Mouse (Mus musculus) stomach, postnatal 0 days (tissue): ENCODE measurements around the gene Lifr. TPM values are rescaled to one million over a fixed set of nuclear protein-coding genes. Genes with fewer than 3 reads are reported as not detected.

ENCODE experiments used
- ATAC-seq: fragments of 200-750 bp; cut with Nextera tagmentation; 2 replicates; pipeline ENCODE4 v1.8.0; 2017; ENCODE audit not compliant: low FRiP score, low TSS enrichment
- DNase-seq: peaks from one replicate; pipeline ENCODE4 v3.0.0-alpha.2; 2016; ENCODE audit warnings: low spot score
- H3K27ac ChIP-seq: fragments of 300-500 bp; sonication (generic); replicated peaks from 2 replicates; pipeline ENCODE4 v1.5.1; 2014; ENCODE audit warnings: mild to moderate bottlenecking, control low read depth
- H3K27me3 ChIP-seq: fragments of 300-500 bp; sonication (generic); 2 replicates; pipeline ENCODE4 v1.6.1; 2014; ENCODE audit warnings: low read length; ENCODE audit not compliant: control insufficient read depth, insufficient read depth
- H3K36me3 ChIP-seq: fragments of 300-500 bp; sonication (generic); 2 replicates; pipeline ENCODE4 v1.6.1; 2014; ENCODE audit warnings: low read length, mixed read lengths; ENCODE audit not compliant: control insufficient read depth, insufficient read depth
- H3K4me1 ChIP-seq: fragments of 300-500 bp; sonication (generic); replicated peaks from 2 replicates; pipeline ENCODE4 v1.6.1; 2014; ENCODE audit warnings: antibody characterized with exemption; ENCODE audit not compliant: control insufficient read depth, insufficient read depth
- H3K4me2 ChIP-seq: fragments of 300-500 bp; sonication (generic); replicated peaks from 2 replicates; pipeline ENCODE4 v1.6.1; 2014; ENCODE audit warnings: low read depth, mild to moderate bottlenecking, control low read depth, moderate library complexity
- H3K4me3 ChIP-seq: fragments of 300-500 bp; sonication (generic); 2 replicates; pipeline ENCODE4 v1.5.1; 2014; ENCODE audit warnings: low read depth, low read length, control low read depth
- H3K9ac ChIP-seq: fragments of 300-500 bp; sonication (generic); 2 replicates; pipeline ENCODE4 v1.6.1; 2014; ENCODE audit warnings: mild to moderate bottlenecking, low read length, control low read depth, mixed read lengths
- H3K9me3 ChIP-seq: fragments of 300-500 bp; sonication (generic); 2 replicates; pipeline ENCODE4 v1.6.1; 2016; ENCODE audit warnings: low read length; ENCODE audit not compliant: control insufficient read depth
- CTCF ChIP-seq: IDR thresholded peaks from 2 replicates; pipeline ENCODE4 v1.5.1; 2016; ENCODE audit warnings: antibody characterized with exemption, low read depth, mild to moderate bottlenecking, moderate library complexity
- EP300 ChIP-seq: optimal IDR thresholded peaks from 2 replicates; pipeline ENCODE3; 2016; ENCODE audit warnings: antibody characterized with exemption
- WGBS: fragments of 180-500 bp; shearing (Covaris S2); extraction: QIAGEN DNeasy Blood & Tissue Kit; methylation state at CpG from one replicate; pipeline ENCODE4 v1.1.7; 2014; 5-methylcytosine and 5-hydroxymethylcytosine counted together
- polyA plus RNA-seq: library from polyadenylated mRNA; unstranded; fragments of >200 nt; fragmentation: Nextera tagmentation; extraction: Ambion mirVana; gene quantifications from 2 replicates; pipeline ENCODE4 v1.2.1, GENCODE M21; 2015

The Lifr gene
- polyA plus RNA-seq, 1 experiment from 2014 or later, result 15.6 TPM

- no peak overlapping the region for H3K4me2 ChIP-seq
- H3K9ac ChIP-seq, result no peak overlapping the region
- no peak overlapping the region for H3K27ac ChIP-seq
- H3K4me1 ChIP-seq, result no peaks in the 10 kb centered on the region
- no peak overlapping the region for H3K4me3 ChIP-seq
- DNase-seq (no peak), ATAC-seq (0 out of 2 replicates have a peak, but pooled peaks have one; percentile 42)
- no peaks in the 10 kb centered on the region for H3K9me3 ChIP-seq
- no peaks in the 10 kb centered on the region for H3K27me3 ChIP-seq
- 83% methylated on average over 9 of the region's 9 CpGs for WGBS
- TF ChIP-seq CTCF (no peak), EP300 (no peak)
- H3K36me3 ChIP-seq, result peaks cover 18% of the 10 kb centered on the region
Measured at GRCm38 (mm10) chr15:7159869-7160268, 69.5 kb downstream of the Lifr start.

GRCm38 (mm10) chr15:7160321-7160720 lies 69.9 kb downstream of the Lifr start:
- TF ChIP-seq CTCF (no peak), EP300 (no peak)
- H3K4me1 ChIP-seq, result no peaks in the 10 kb centered on the region
- no peaks in the 10 kb centered on the region for H3K9me3 ChIP-seq
- H3K4me3 ChIP-seq, result no peak overlapping the region
- no peak overlapping the region for H3K27ac ChIP-seq
- H3K9ac ChIP-seq, result no peak overlapping the region
- no peak for DNase-seq
- ATAC-seq, result no peak
- H3K4me2 ChIP-seq, result no peak overlapping the region
- no peaks in the 10 kb centered on the region for H3K27me3 ChIP-seq
- peaks cover 18% of the 10 kb centered on the region for H3K36me3 ChIP-seq
- 86% methylated on average over 8 of the region's 8 CpGs for WGBS

GRCm38 (mm10) chr15:7163851-7164250 lies 73.4 kb downstream of the Lifr start:
- no peak overlapping the region for H3K4me2 ChIP-seq
- H3K4me1 ChIP-seq, result no peaks in the 10 kb centered on the region
- H3K9ac ChIP-seq, result no peak overlapping the region
- H3K9me3 ChIP-seq, result no peaks in the 10 kb centered on the region
- no peak for TF ChIP-seq CTCF
- no peak for TF ChIP-seq EP300
- no peak overlapping the region for H3K27ac ChIP-seq
- DNase-seq, result no peak
- no peak overlapping the region for H3K4me3 ChIP-seq
- peaks cover 15% of the 10 kb centered on the region for H3K36me3 ChIP-seq
- no peaks in the 10 kb centered on the region for H3K27me3 ChIP-seq
- ATAC-seq, result no peak
- 71% methylated on average over 6 of the region's 6 CpGs for WGBS

GRCm38 (mm10) chr15:7166735-7167134 lies 76.3 kb downstream of the Lifr start:
- DNase-seq, result no peak
- H3K27ac ChIP-seq, result no peak overlapping the region
- no peaks in the 10 kb centered on the region for H3K9me3 ChIP-seq
- H3K36me3 ChIP-seq, result peaks cover 12% of the 10 kb centered on the region; the same call in 1 of the 2 replicates
- 84% methylated on average over 9 of the region's 9 CpGs for WGBS
- H3K9ac ChIP-seq, result no peak overlapping the region
- TF ChIP-seq EP300 (no peak), CTCF (no peak)
- H3K27me3 ChIP-seq, result no peaks in the 10 kb centered on the region
- H3K4me1 ChIP-seq, result no peaks in the 10 kb centered on the region
- ATAC-seq, result 0 out of 2 replicates have a peak, but pooled peaks have one; percentile 45
- no peak overlapping the region for H3K4me3 ChIP-seq
- no peak overlapping the region for H3K4me2 ChIP-seq

- H3K9me3 ChIP-seq, result no peaks in the 10 kb centered on the region
- DNase-seq (no peak), ATAC-seq (peak; percentile 31; the same call in 1 of the 2 replicates)
- no peaks in the 10 kb centered on the region for H3K4me1 ChIP-seq
- WGBS, result 75% methylated on average over 10 of the region's 10 CpGs
- H3K27ac ChIP-seq, result no peak overlapping the region
- no peak overlapping the region for H3K4me2 ChIP-seq
- no peak for TF ChIP-seq CTCF
- no peak for TF ChIP-seq EP300
- H3K9ac ChIP-seq, result no peak overlapping the region
- H3K36me3 ChIP-seq, result peaks cover 11% of the 10 kb centered on the region; the same call in 1 of the 2 replicates
- no peaks in the 10 kb centered on the region for H3K27me3 ChIP-seq
- no peak overlapping the region for H3K4me3 ChIP-seq
Measured at GRCm38 (mm10) chr15:7167238-7167905, 77.0 kb downstream of the Lifr start.

GRCm38 (mm10) chr15:7167906-7168532 lies 77.6 kb downstream of the Lifr start:
- Histone ChIP-seq H3K9ac (no peak overlapping the region), H3K4me1 (no peaks in the 10 kb centered on the region), H3K27me3 (no peaks in the 10 kb centered on the region), H3K36me3 (peaks cover 10% of the 10 kb centered on the region; the same call in 1 of the 2 replicates), H3K4me2 (no peak overlapping the region), H3K4me3 (no peak overlapping the region), H3K9me3 (no peaks in the 10 kb centered on the region), H3K27ac (no peak overlapping the region; the same call in 1 of the 2 replicates)
- WGBS, result 51% methylated on average over 11 of the region's 11 CpGs
- DNase-seq (no peak), ATAC-seq (peak; percentile 49; the same call in 1 of the 2 replicates)
- TF ChIP-seq EP300 (no peak), CTCF (no peak)
